Mouse (Mus musculus) kidney, embryonic 14.5 days (tissue): Measurements from ENCODE around the gene Dhtkd1. TPM values are rescaled to one million over a fixed set of nuclear protein-coding genes. Genes with fewer than 3 reads are reported as not detected.
A peak's percentile ranks its signal among the peaks of the same experiment; 100 is the strongest.

Experiments used
- ATAC-seq: fragments of 200-750 bp; cut with Nextera tagmentation; 2 replicates; pipeline ENCODE4 v1.8.0; 2017; ENCODE audit warnings: moderate number of reproducible peaks, mild to moderate bottlenecking, moderate TSS enrichment, moderate library complexity; ENCODE audit not compliant: low FRiP score, low TSS enrichment
- H3K27ac ChIP-seq: fragments of 300-500 bp; sonication (generic); 2 replicates; pipeline ENCODE4 v1.5.1; 2014; ENCODE audit warnings: low read depth, mild to moderate bottlenecking, low read length, moderate library complexity, mixed read lengths
- H3K27me3 ChIP-seq: fragments of 300-500 bp; sonication (generic); 2 replicates; pipeline ENCODE4 v1.6.1; 2014; ENCODE audit warnings: mild to moderate bottlenecking, low read length; ENCODE audit not compliant: control insufficient read depth, insufficient read depth
- H3K36me3 ChIP-seq: fragments of 300-500 bp; sonication (generic); 2 replicates; pipeline ENCODE4 v1.6.1; 2014; ENCODE audit warnings: low read length, mixed read lengths; ENCODE audit not compliant: control insufficient read depth, insufficient read depth
- H3K4me1 ChIP-seq: fragments of 300-500 bp; sonication (generic); 2 replicates; pipeline ENCODE4 v1.6.1; 2014; ENCODE audit warnings: low read length, mixed read lengths; ENCODE audit not compliant: control insufficient read depth, insufficient read depth
- H3K4me2 ChIP-seq: fragments of 300-500 bp; sonication (generic); replicated peaks from 2 replicates; pipeline ENCODE4 v1.6.1; 2014; ENCODE audit warnings: low read depth, mild to moderate bottlenecking, low read length
- H3K4me3 ChIP-seq: fragments of 300-500 bp; sonication (generic); 2 replicates; pipeline ENCODE4 v1.5.1; 2014; ENCODE audit warnings: mild to moderate bottlenecking, low read length
- H3K9ac ChIP-seq: fragments of 300-500 bp; sonication (generic); 2 replicates; pipeline ENCODE4 v1.6.1; 2014; ENCODE audit warnings: low read depth, mild to moderate bottlenecking, low read length, moderate library complexity
- H3K9me3 ChIP-seq: fragments of 300-500 bp; sonication (generic); 2 replicates; pipeline ENCODE4 v1.6.1; 2016; ENCODE audit warnings: low read length; ENCODE audit not compliant: control insufficient read depth
- WGBS: fragments of 180-500 bp; shearing (Covaris S2); extraction: QIAGEN DNeasy Blood & Tissue Kit; methylation state at CpG from one replicate; pipeline ENCODE4 v1.1.7; 2014; 5-methylcytosine and 5-hydroxymethylcytosine counted together
- polyA plus RNA-seq: library from polyadenylated mRNA; unstranded; fragments of >200 nt; fragmentation: Nextera tagmentation; extraction: Ambion mirVana; gene quantifications from 2 replicates; pipeline ENCODE4 v1.2.1, GENCODE M21; 2014

Gene Dhtkd1
- polyA plus RNA-seq, 1 experiment from 2014 or later: 5.5 TPM

DNA sequence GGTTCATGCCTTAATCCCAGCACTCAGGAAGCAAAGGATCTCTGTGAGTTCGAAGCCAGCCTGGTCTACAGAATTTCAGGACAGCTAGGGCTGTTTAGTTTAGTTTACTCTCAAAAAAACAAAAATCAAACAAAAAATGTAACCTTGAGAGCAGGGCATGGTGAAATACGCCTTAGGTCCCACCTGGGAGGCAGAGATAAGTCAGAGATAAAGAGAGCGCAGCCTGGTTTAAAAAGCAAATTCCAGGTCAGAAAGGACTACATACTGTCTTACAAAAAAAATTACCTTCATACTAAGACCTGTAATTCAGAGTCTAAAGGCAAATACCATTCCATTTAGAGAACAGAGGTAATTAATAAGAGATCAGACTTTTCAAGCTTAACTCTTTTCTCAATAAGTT is 3.3 kb downstream of the Dhtkd1 start:
- Histone ChIP-seq H3K4me1 (no peaks in the 10 kb centered on the region), H3K4me2 (no peak overlapping the region), H3K27me3 (no peaks in the 10 kb centered on the region), H3K27ac (no peak overlapping the region), H3K9me3 (no peaks in the 10 kb centered on the region), H3K4me3 (no peak overlapping the region), H3K9ac (no peak overlapping the region), H3K36me3 (no peaks in the 10 kb centered on the region)
- no peak for ATAC-seq
- WGBS: 92% methylated on average over 3 of the region's 3 CpGs

- H3K9ac ChIP-seq: no peak overlapping the region
- no peaks in the 10 kb centered on the region for H3K27me3 ChIP-seq
- H3K4me2 ChIP-seq: no peak overlapping the region
- no peaks in the 10 kb centered on the region for H3K9me3 ChIP-seq
- H3K4me1 ChIP-seq: no peaks in the 10 kb centered on the region
- H3K27ac ChIP-seq: no peak overlapping the region
- no peaks in the 10 kb centered on the region for H3K36me3 ChIP-seq
- no peak for ATAC-seq
- WGBS: 51% methylated on average over 4 of the region's 4 CpGs
- no peak overlapping the region for H3K4me3 ChIP-seq
Measured at GRCm38 (mm10) chr2:5936550-5936949, 6.0 kb downstream of the Dhtkd1 start.

DNA sequence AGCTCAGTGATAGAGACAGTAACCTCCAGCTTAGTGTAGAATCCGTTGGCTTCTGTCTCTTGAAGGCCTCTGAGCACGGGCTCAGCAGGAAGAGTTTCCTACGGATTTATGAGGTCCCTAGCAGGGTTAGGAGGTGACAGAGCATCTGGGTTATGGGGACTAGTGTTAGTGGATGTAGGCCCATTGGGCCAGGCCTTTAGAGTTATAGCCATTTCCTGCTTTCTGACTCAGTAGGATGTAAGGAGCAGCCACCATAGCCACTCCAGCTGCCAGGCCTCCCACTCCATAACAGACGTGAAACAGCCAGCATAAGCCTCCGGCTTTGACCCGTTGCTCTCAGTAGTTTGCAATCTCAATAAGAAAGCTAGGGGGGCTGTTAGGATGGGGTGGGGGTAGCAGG is 6.5 kb downstream of the Dhtkd1 start:
- Histone ChIP-seq H3K4me2 (no peak overlapping the region), H3K9me3 (no peaks in the 10 kb centered on the region), H3K4me1 (no peaks in the 10 kb centered on the region), H3K27me3 (no peaks in the 10 kb centered on the region), H3K36me3 (no peaks in the 10 kb centered on the region), H3K27ac (no peak overlapping the region), H3K9ac (no peak overlapping the region), H3K4me3 (no peak overlapping the region)
- 15% methylated on average over 6 of the region's 6 CpGs for WGBS
- peak; percentile 63; the same call in 1 of the 2 replicates for ATAC-seq

- Histone ChIP-seq H3K9ac (no peak overlapping the region), H3K27ac (no peak overlapping the region), H3K4me2 (no peak overlapping the region), H3K4me3 (no peak overlapping the region), H3K27me3 (no peaks in the 10 kb centered on the region), H3K36me3 (no peaks in the 10 kb centered on the region), H3K9me3 (no peaks in the 10 kb centered on the region), H3K4me1 (no peaks in the 10 kb centered on the region)
- 48% methylated on average over 3 of the region's 3 CpGs for WGBS
- no peak for ATAC-seq
Measured at GRCm38 (mm10) chr2:5934936-5935335, 7.7 kb downstream of the Dhtkd1 start.

- no peaks in the 10 kb centered on the region; the same call in 1 of the 2 replicates for H3K36me3 ChIP-seq
- no peaks in the 10 kb centered on the region for H3K27me3 ChIP-seq
- H3K9me3 ChIP-seq: no peaks in the 10 kb centered on the region
- H3K4me3 ChIP-seq: no peak overlapping the region
- no peak for ATAC-seq
- no peak overlapping the region for H3K4me2 ChIP-seq
- H3K27ac ChIP-seq: no peak overlapping the region
- 96% methylated on average over 5 of the region's 5 CpGs for WGBS
- H3K4me1 ChIP-seq: no peaks in the 10 kb centered on the region
- H3K9ac ChIP-seq: no peak overlapping the region
Measured at GRCm38 (mm10) chr2:5931938-5932337, 10.7 kb downstream of the Dhtkd1 start.

GRCm38 (mm10) chr2:5930291-5931054 is 12.1 kb downstream of the Dhtkd1 start:
- no peaks in the 10 kb centered on the region for H3K9me3 ChIP-seq
- no peaks in the 10 kb centered on the region; the same call in 1 of the 2 replicates for H3K36me3 ChIP-seq
- no peak for ATAC-seq
- no peaks in the 10 kb centered on the region for H3K4me1 ChIP-seq
- no peak overlapping the region for H3K9ac ChIP-seq
- no peak overlapping the region for H3K4me3 ChIP-seq
- no peak overlapping the region for H3K4me2 ChIP-seq
- no peaks in the 10 kb centered on the region for H3K27me3 ChIP-seq
- WGBS: 79% methylated on average over 18 of the region's 18 CpGs
- H3K27ac ChIP-seq: no peak overlapping the region; the same call in 1 of the 2 replicates

DNA sequence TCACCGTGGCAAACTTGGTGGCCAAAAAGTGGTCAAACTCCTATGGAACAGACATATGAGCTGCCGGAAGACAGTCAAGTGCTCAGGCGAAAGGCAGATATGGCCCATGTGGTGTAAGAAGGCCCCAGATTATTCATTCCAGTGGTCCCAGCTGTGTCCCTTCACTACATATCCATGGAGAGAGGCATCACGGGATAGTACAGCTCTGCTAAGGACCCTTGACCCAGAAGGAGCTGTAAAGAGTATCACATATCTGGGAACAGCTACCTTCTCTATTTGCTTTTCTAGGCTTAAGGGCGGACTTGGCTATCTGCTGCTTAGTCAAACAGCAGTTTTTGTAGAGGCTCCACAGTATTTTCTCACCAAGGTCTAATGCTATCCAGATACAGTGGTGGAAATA is 12.8 kb downstream of the Dhtkd1 start:
- 57% methylated on average over 5 of the region's 5 CpGs for WGBS
- Histone ChIP-seq H3K27ac (no peak overlapping the region; the same call in 1 of the 2 replicates), H3K9ac (no peak overlapping the region), H3K9me3 (no peaks in the 10 kb centered on the region), H3K36me3 (no peaks in the 10 kb centered on the region; the same call in 1 of the 2 replicates), H3K27me3 (no peaks in the 10 kb centered on the region), H3K4me1 (no peaks in the 10 kb centered on the region), H3K4me2 (no peak overlapping the region), H3K4me3 (no peak overlapping the region)
- peak; percentile 78 for ATAC-seq

DNA sequence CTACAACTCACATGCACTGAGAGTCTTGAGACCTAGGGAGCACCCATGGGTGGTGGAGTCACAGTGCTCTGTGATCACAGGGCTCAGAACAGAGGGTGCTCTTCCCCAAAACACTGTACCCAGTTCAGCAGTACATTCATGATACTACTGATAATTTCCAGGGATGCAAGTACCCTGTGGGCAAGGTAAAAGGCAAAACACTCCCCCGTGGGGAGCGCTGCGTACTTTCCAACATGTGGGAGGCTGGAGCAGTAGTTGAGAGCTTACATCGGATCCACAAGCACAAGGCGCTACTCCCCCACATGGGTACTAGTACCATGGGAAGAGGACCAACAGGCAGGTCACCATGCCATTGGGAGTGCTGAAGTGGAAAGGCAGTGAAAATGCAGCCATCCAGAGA is 15.1 kb downstream of the Dhtkd1 start:
- Histone ChIP-seq H3K9me3 (no peaks in the 10 kb centered on the region), H3K4me1 (no peaks in the 10 kb centered on the region), H3K36me3 (no peaks in the 10 kb centered on the region; the same call in 1 of the 2 replicates), H3K9ac (no peak overlapping the region), H3K4me3 (no peak overlapping the region), H3K27me3 (no peaks in the 10 kb centered on the region), H3K4me2 (no peak overlapping the region), H3K27ac (no peak overlapping the region)
- ATAC-seq: no peak
- WGBS: 69% methylated on average over 5 of the region's 5 CpGs

DNA sequence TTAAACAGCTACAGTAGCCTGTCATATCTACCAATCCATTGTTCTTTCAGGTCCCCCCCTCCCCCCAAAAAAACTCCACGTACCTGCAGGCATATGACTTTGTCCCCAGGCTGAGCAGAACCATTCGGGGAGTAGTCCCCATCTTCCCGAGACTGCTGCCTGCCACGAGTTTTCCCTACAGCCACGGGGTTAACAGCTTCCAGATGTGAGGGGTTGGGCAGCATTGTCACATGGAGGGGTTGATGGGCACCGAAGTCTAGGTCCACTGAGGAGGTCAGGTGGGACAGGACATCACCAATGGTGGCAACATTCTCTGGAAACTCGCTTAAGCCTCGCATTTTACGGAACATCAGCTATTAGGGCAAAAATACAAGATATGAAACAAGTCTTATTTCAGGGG is 18.8 kb downstream of the Dhtkd1 start:
- no peaks in the 10 kb centered on the region; the same call in 1 of the 2 replicates for H3K36me3 ChIP-seq
- 76% methylated on average over 9 of the region's 9 CpGs for WGBS
- no peaks in the 10 kb centered on the region for H3K4me1 ChIP-seq
- H3K9me3 ChIP-seq: no peaks in the 10 kb centered on the region
- H3K4me2 ChIP-seq: no peak overlapping the region
- no peaks in the 10 kb centered on the region for H3K27me3 ChIP-seq
- no peak overlapping the region for H3K27ac ChIP-seq
- no peak for ATAC-seq
- no peak overlapping the region for H3K9ac ChIP-seq
- no peak overlapping the region for H3K4me3 ChIP-seq
